Mouse (Mus musculus) testis, adult 10 weeks (tissue): ENCODE results near the gene Slc32a1. TPM values are rescaled to one million over a fixed set of nuclear protein-coding genes. Genes with fewer than 3 reads are reported as not detected.

Experiments used
- polyA plus RNA-seq: library from polyadenylated mRNA; stranded (reverse); fragments of 350-450 nt; fragmentation: Illumina TruSeq; extraction: RNeasy Lipid Tissue Mini Kit (QIAGEN cat#74804); gene quantifications from one replicate; pipeline ENCODE4 v1.2.3, GENCODE M21; 2014; ENCODE audit warnings: low read depth, low replicate concordance

Slc32a1 gene
- not detected for polyA plus RNA-seq

GRCm38 (mm10) chr2:158610488-158611325 is at the start of gene Slc32a1:
Gene Slc32a1 (plus strand): TSS chr2:158610767.

GRCm38 (mm10) chr2:158624718-158625222 is 14.2 kb downstream of the Slc32a1 start, which contains the start of gene Actr5:
Gene Actr5 (plus strand): TSS chr2:158624888.

GRCm38 (mm10) chr2:158665098-158665497 is 54.5 kb downstream of the Slc32a1 start, which contains the start of gene Ppp1r16b:
Gene Ppp1r16b (plus strand): TSS chr2:158665398.

Other genes with a start within 250 kb of the Slc32a1 start
- gene Snhg11, start 235.1 kb upstream of the Slc32a1 start, polyA plus RNA-seq, result 4.5 TPM
- 39.1 TPM for gene Ralgapb, start 200.9 kb upstream of the Slc32a1 start, polyA plus RNA-seq
- 9.5 TPM for gene Adig, start 108.2 kb upstream of the Slc32a1 start, polyA plus RNA-seq
- gene Arhgap40, start 98.0 kb upstream of the Slc32a1 start, polyA plus RNA-seq, result not detected
- gene Actr5, start 14.1 kb downstream of the Slc32a1 start, polyA plus RNA-seq, result 0.92 TPM
- 1.3 TPM for gene Ppp1r16b, start 54.6 kb downstream of the Slc32a1 start, polyA plus RNA-seq
- gene Fam83d, start 157.3 kb downstream of the Slc32a1 start, polyA plus RNA-seq, result 2.4 TPM
- 3.9 TPM for gene Dhx35, start 184.0 kb downstream of the Slc32a1 start, polyA plus RNA-seq